8 mouse cellular contexts compared by ENCODE assay signal in genomic region chr5:138619211-138620128, GRCm38 (mm10). TPM values are rescaled to one million over a fixed set of nuclear protein-coding genes. Genes with fewer than 3 reads are reported as not detected.
DNase-seq lines count a peak whose midpoint lies in the region; ATAC-seq lines count a peak whose summit lies in the region.

Gene Zfp68 (minus strand): TSS chr5:138619761.

- H3K9me3 ChIP-seq in lung, embryonic 16.5 days (ENCODE audit: control insufficient read depth, low read length): peaks cover 21% of the 10 kb centered on the region

- peaks cover 37% of the 10 kb centered on the region for H3K36me3 ChIP-seq in lung, embryonic 16.5 days (ENCODE audit: control insufficient read depth, insufficient read depth, low read length)

- H3K4me1 ChIP-seq in lung, embryonic 16.5 days (replicated peaks; ENCODE audit: control insufficient read depth, insufficient read depth, low read length): peaks cover 9% of the 10 kb centered on the region

- H3K4me2 ChIP-seq in lung, embryonic 16.5 days (ENCODE audit: low read depth, low read length): peak within 1 kb of the TSS; percentile 54

- under 1% methylated on average over 42 of the region's 43 CpGs for WGBS in lung, embryonic 16.5 days

- peak within 1 kb of the TSS; percentile 81 for H3K4me3 ChIP-seq in lung, embryonic 16.5 days (ENCODE audit: low read length)

- peak within 1 kb of the TSS; percentile 97 for H3K9ac ChIP-seq in lung, embryonic 16.5 days (ENCODE audit: low read length)

- no peaks in the 10 kb centered on the region for H3K27me3 ChIP-seq in lung, embryonic 16.5 days (ENCODE audit: control insufficient read depth, insufficient read depth, low read depth, low read length)

- peak within 1 kb of the TSS; percentile 98 for H3K27ac ChIP-seq in lung, embryonic 16.5 days (ENCODE audit: low read length)

- peak; percentile 88 to 91 for ATAC-seq in hematopoietic stem cell, adult 5-6 weeks (replicated peaks in 1 of 2; ENCODE audit: insufficient read depth in 1 of 2, low FRiP score in 2 of 2, low TSS enrichment in 1 of 2, low read depth in 1 of 2, poor library complexity in 2 of 2, severe bottlenecking in 2 of 2)
- peak; percentile 96 for ATAC-seq in lung, embryonic 16.5 days (ENCODE audit: low read depth)

- peak; percentile 94 for DNase-seq in MEL-GATA-1-ER (ENCODE audit: extremely low read depth, low read depth)
- peak; percentile 90 for DNase-seq in cerebellum, adult 8-10 months
- peak; percentile 97 for DNase-seq in forelimb bud, embryonic 11.5 days (ENCODE audit: low read depth, low spot score)
- peak; percentile 95 for DNase-seq in layer of hippocampus, adult 9-10 months (ENCODE audit: low spot score)
- peak; percentile 71 for DNase-seq in ovary, postnatal 10 days (ENCODE audit: low spot score)
- peak; percentile 91 to 92 for DNase-seq in thymus, postnatal 10 days (ENCODE audit: low spot score in 2 of 2)

RNA-seq across cellular contexts. Expression of gene Zfp68, which starts in this region (rescaled TPM):
- 92.2 and 113 TPM in 2 replicates for total RNA-seq in hematopoietic stem cell, adult 5-6 weeks (2017)
- 76.6 and 81.8 TPM in 2 replicates for polyA plus RNA-seq in lung, embryonic 16.5 days (2015; fragmentation: Nextera tagmentation; extraction: Ambion mirVana)

Comparison
In these comparisons a context has a peak if more than half of its experiments do, and no peak if none do; other contexts are left out.
1. Peak in every context shown above with its lines: DNase-seq, ATAC-seq, H3K4me3 ChIP-seq and H3K27ac ChIP-seq.